Mouse (Mus musculus) layer of hippocampus, adult 18-20 months (tissue): Measurements from ENCODE around the gene Igf1r. TPM values are rescaled to one million over a fixed set of nuclear protein-coding genes. Genes with fewer than 3 reads are reported as not detected.

Experiments used
- DNase-seq, 2 experiments: peaks; one replicate each; pipeline ENCODE4 v3.0.0; 2022; ENCODE audit warnings: low spot score in 2 of 2
- total RNA-seq, 2 experiments: library from RNA; stranded (reverse); gene quantifications; 2 replicates each; pipeline ENCODE4 v1.2.3; 2021

Gene Igf1r
- total RNA-seq, 2 experiments from 2014 or later, result 41.5 to 43.0 TPM

DNA sequence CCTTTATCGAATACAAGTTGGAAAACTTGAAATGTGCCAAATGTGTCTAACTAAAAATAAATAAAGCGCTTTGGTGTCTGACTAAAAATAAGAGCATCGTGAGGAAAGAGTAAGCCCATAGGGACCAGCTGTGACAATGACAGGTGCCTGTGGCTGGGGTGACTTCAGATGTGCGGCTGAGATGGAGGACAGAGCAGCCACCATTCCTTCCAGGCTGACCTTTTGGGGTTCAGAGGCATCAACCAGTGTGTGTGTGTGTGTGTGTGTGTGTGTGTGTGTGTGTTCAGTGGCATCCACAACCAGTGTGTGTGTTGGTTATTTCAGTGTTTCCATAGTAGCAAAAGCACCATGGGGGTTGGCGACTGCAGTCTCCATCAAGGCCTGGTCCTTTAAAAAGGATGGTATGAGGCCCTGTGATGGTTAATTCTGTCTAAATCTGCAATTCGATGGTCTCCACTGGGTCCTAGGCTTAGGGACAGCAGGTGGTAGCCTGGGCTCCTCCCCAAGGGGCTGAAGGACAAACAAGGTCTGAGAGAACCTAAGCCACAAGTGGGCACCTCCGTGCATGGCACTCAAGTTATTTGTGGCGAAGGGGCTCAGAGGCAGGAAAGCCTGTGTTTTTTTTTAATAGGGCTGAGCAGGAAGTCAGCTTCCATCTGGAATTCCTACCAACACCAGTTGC, 310.9 kb downstream of the Igf1r start:
- DNase-seq, result peak; percentile 17

DNA sequence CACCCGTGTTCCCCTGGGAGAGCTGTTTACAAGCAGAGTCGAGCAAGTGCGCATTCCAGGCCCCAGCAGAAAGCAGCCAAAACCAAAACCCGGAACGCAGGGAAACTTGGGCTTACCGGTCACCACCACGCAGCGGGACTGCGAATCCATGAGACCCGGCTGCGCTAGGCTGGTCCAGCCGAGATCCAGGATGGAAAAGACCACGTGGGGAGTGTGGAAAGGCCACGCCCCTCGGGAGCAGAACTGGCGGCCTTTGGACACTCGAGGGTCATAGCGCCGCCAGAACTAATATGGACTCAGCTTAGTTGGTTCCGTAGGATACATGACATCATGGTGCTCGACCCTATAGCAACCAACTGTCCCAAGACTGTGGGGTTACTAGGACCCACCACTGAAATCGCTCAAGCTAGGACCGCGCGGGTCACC, 311.4 kb downstream of the Igf1r start, which contains the start of gene Pgpep1l:
TSS of gene Pgpep1l (minus strand) at position 206 of the 426 bp plus-strand sequence.
- peak in 1 of 2 experiments; percentile 46 for DNase-seq

DNA sequence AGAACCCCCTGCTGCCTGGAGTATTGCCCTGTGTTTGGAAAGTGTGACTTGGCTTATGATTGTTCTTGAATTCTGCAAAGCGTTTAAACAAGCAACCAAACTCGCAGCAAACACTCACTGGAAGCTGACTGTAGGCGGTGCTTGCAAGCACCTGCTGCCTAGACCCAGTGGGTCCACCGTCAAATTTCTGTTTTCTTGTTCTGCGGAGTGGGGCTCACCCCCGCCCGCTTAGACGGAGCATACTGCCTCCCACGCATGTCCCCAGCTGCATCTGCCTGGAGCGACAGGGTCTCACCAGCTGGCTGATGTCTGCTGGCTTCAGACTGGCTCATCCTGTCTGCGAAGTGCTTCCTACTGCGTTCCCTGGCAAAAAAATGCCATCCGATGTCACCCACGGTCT, 311.9 kb downstream of the Igf1r start:
- DNase-seq, result peak; percentile 86 to 94

DNA sequence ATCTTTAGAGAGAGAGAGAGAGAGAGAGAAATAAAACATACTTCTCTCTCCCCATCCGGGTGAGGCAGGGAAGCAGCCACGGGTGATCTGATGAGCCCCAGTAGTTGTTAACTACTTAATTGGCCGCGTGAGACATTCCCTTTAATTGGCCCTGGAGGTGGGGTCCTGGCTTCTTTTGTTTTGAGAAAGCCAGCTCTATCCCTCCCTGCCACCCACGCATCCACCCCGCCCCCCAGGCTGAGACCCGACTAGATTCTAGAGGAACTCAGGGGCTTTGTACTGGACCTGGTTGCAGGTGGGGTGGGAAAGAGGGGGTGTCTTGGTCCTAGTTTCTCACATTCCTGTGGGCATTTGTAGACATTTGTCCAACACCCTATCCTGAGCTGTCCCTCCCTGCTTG, 312.8 kb downstream of the Igf1r start:
- no peak for DNase-seq

DNA sequence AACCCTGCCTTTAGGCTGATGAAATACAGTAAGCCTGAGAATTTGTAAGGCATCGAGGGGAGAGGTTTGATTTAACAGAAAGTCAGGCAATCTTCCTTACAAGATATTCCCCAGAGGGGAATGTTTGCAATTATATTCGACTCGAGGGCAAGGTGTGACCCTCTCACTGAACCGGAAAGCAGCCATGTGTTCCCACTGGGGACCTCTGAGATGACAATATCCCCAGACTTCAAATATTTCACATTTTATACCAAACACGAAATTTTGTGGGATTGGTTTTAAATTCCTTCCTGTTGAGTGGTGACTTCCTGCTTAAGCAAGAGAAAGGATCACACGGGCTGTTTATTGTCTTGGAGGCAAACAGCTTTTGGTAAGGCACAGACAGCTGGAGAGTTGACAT, 314.1 kb downstream of the Igf1r start:
- DNase-seq, result no peak

DNA sequence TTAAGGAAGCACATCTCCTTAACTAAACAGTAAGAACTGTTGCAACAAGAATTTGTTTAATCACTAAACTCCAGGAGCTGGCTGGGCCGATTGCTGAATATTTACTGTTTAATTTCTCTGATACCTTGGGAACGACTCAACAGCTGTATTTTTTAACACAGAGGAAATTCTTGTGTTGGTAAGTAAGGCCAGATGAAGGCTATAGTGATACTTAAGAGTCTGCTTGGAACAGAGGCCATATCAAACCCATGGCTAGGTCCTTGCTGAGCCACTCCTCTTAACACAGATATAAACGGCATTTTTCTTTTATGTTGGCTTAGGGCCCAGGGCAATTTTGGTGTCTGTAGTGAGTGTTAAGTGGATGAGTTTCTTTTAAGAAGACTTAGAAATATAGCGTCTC, 317.9 kb downstream of the Igf1r start:
- DNase-seq, result no peak

DNA sequence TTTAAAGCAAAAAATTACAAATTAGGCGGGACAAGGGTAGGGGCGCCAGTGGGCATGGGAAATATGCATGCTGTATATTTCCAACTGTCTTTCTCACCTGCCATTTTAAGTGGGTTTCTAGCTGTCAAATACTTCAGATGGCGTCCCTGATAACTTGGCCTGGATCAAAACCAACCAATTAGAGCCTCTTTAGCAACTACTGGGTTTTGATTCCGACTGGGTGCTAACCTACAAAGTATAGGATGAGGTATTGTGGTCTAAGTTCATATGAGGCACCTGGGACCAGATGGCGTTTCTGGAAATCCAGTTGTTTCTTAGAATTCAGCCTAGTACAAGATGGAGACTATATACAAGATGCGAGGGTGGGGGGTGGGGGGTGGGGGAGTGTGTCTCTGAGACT, 319.2 kb downstream of the Igf1r start:
- DNase-seq, result no peak

DNA sequence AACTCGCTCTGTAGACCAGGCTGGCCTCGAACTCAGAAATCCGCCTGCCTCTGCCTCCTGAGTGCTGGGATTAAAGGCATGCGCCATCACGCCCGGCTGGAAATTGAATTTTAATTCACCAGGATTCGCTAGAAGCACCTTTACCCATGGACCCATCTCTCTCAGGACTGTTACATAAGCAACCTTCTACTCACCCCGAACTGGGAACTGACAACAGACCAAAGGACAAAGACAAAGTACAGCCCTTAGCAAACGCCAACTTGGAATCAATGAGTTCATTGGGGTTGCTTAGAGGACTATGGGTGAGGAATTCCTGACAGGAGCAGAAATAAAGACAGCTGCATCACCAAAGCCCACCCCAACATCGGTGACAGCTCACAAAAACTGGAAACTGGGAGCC, 320.0 kb downstream of the Igf1r start:
- DNase-seq, result no peak

DNA sequence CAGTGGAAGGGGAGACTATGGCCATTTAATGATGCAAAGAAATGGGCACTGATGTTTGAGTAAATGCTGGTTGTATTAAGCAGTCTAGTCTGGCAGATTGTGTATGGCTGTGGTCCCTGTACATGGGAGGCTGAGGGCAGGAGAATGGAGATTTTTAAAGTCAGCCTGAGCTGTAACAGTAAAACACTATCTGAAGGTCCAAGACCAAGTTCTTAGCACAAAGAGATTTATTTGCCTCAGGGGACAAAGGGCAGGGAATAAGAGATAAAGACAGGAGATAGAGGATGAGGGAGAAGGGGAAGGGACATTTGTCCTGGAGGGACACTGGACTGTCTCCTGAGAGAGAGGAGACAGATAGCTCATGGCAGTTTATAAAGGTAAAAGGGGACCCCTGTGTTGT, 320.9 kb downstream of the Igf1r start, which contains the start of gene Fam169b:
TSS of gene Fam169b (plus strand) at position 325 of the 400 bp plus-strand sequence.
- DNase-seq, result no peak

DNA sequence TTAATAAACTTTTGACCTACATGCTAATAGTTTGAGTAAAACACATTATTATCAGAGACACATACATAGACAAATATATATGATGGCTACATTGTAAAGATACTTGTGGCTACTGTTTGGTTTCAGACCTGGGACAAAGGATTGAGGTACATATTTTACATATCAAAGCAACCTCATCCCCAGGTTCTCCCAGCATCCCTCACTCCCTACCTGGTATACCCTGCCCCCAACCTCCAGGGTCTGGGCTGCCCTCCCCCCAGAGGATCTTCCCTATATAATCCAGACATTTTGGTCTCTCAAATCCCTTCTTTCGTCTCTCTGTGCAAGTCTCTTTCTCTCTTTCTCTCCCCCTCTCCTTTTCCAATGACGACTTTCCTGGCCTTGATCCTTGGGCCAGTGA, 321.6 kb downstream of the Igf1r start:
- no peak for DNase-seq

DNA sequence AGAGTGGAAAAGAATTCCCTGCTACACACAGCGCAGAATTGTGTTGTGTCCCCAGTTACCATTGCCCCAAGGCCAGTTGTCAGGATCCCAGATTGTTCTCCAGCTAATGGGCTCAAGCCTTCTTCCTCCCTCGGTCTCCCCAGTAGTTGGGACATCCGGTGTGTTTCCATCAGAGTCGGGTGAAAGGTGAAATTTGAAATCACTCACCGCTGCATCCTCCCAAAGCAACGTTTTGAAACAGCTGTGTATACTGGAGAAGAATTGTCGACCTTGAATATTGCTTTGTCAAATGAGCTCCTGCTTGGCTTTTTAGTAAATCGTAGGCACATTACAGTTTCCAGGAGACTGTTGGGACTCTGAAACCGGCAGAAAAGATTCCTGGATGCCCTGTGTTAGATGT, 322.3 kb downstream of the Igf1r start:
- DNase-seq, result no peak

DNA sequence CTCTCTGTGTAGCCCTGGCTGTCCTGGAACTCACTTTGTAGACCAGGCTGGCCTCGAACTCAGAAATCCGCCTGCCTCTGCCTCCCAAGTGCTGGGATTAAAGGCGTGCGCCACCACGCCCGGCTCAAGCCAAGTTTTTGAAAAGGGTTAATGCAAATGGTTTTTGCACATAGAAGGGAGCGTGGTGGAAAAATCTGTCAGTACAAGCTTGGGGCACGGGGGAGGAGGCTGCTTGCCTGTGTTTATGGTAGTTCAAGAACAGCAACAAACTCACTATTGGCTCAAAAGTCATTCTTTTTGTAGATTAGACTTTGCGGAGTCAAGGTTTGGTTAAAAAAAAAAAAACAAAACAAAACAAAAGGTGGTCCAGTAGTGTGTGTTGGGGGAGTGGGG, 322.8 kb downstream of the Igf1r start:
- DNase-seq, result peak in 1 of 2 experiments; percentile 32

DNA sequence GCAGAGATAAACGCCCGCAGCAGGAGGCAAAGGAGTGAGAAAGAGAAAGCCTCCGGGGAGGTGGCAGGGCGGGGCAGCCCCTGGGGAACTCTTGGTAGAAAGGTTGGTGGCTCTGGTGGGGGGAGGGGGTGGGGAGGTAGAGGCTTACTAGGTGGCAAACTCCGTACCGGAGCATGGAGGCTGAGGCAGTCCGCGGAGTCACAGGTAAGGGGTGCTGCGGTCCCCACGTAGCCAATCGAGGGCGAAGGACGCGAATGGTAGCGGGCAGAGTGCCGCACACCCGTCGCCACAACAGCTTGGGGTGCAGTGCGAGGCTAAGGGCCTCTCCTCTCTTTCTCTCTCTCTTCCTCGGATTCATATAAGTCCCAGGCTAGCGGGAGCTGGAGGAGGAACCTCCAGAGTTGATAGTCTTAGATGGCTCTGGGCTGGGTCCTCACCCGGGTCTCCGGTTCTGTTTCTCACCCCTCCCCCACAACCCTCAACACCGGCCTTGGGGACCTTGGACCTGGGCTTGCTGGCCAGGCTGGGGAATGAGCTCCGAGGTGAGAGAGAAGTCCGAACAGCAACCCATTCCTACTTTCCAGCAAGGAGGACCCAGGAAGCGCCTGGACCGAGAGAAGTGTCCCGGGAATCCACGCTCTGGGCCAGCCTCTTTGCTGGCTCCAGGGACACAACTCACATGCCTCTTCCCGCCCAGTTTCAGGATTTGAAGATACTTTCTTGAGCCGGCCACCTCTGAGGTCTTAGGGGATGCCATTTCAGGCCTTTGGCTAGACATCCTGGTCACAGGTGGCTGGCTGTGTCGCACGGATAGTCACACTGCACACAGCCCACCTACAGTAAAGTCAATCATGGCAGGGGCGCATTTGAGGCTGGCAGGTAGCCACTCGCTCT, 323.5 kb downstream of the Igf1r start:
- DNase-seq, result no peak

DNA sequence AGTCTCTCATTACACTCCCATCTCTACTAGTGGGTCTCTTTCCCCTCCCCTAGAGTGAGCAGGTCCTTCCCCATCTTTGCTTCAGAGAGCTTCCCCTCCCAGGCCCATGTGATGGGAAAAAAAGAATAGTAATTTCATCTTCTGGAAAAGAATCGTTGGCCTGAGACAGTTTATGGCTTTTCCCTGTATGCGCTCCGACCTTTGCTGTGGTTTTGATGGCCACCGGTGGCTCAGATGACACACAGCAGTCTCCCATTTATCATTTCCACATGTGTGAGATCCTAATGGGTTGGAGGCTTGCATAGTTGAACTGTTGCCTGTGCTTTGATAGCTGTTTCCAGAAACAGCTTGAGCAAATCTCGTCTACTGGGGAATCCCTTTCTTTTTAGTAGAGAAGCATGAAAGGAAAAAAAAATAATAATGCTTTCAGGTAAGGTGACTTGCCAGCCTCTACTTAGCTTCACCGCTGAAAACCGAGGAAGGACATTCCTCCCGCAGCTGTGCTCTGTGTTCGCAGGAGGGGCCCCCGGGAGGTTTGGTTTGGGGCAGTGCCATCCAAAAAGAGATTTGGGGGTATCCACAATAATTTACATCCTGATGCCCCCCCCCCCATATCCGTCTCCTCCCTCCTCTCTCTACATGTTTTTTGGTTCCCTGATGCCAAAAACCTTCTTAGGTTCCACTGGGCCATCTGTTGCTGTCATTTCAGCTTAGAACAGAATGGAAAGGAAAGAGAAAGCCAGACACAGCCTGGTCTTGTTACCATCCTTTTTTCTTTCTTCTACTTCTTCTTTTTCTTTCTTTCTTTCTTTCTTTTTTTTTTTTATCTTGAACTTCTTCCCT, 324.6 kb downstream of the Igf1r start:
- DNase-seq, result no peak

DNA sequence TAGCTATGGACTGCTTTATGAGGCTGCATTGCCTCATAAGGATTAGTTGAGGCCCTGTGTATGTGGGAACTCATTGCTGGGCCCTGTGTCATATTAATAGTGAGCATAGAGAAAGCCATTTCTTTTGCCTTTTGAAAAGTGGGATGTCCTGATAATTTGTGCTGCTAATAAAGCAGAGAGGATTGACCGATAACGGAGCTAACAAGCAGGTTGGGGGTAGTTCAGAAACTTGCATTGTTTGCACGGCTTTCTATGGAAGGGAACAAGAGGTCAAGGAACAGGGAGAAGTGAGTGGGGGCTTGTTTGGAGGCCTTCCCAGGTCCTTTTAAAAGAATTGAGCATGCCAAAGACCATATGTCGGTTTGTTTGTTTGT, 325.3 kb downstream of the Igf1r start:
- no peak for DNase-seq

DNA sequence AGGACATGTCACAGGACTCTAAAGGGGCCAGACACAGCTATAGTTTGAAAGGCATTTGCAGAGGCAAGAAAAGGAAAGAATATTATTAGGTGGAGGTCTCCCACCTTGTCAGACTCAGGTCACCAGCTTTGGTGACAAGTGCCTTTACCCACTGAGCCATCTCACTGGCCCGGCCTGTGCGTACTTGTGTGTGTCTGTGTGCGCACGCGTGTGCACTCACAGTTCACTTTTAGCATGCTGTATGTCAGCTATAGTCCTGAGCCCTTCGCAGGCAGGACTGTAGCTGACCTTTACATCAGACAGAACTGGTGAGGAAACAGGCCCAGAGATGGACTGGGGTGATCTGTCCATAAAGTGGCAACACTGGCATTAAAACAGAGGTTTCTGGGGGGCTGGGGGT, 325.8 kb downstream of the Igf1r start:
- DNase-seq, result no peak

DNA sequence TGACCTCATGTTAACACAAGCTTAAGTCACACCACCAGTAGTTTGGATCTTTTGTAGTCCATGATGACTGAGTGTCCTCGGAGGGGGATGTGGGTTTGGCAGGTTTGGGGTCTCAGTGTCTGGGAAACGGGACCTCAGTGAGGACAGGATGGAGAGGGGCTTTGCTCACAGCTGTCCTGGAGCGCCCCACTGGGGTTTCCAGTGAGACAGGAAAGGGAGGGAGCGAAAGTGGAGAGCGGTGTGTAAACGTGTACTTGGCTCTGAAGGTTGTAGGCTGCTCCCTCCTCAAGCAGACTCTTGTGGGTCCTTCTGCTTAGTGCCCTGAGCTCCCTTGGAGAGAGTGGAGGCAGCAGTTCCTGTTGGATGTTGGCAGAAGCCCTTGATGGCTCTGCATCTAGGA, 326.3 kb downstream of the Igf1r start:
- DNase-seq, result no peak

DNA sequence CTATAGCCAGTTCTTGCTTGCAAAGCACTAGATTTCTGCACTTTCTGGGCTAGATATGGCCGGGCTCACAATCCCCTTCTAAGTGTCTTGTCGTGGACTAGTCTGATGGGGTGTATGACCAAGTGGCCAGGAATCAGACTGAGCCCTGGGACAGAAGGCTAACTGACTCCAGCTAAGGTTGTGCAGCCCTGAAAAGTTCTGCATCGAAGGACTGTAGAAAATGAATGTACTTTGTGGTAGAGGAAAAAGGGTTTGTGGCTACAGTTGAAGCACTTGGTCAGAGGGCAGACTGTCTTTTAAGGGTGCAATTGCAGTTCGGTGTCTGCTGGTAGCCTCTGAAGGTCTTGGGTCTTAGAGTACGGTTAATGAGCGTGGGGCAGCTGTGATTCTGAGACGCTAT, 326.9 kb downstream of the Igf1r start:
- no peak for DNase-seq

DNA sequence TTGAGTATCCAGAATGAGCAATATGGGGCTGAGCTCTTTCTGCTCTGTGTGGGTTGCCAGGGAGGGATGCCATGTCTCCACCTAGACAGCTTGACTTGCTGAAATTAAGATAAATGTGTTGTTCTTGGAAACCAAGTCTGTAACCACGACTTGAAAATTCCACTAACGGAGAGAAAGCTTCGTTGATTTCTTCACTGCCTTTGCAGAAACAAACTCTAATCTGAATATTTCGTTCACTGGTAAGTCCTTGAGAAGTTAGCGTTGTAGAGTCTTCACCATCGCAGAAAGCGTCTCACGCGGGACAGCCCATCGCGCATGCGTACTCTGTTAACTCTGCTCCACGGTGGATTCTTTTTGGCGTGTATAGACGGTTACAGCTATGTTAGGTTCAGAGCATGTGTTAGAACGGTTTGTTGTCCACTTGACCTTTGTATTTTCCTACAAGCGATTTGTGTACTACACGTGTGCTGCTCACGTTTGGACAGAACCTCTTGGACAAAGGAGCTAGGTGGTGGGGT, 327.8 kb downstream of the Igf1r start:
- no peak for DNase-seq

DNA sequence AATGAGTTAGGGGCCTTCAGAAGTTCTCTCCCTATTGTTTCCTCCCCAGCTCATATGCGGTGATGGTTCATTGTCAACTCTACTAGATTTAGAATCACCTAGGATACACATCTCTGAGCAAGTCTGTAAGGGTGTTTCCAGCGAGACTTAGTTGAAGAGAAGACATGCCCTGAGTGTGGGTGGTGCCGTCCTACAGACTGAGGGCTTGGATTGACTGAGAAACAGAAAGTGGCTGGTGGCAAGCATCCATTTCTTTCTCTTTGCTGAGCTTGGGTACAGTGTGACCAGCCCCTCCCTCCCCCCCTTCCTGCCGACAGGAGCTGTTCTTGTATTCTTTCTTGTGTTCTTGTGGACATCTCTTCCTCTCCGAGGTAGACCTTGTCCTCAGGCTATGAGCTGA, 328.7 kb downstream of the Igf1r start:
- DNase-seq, result no peak
